Mouse (Mus musculus) liver, embryonic 14.5 days (tissue): ENCODE data around the gene Efhc1. TPM values are rescaled to one million over a fixed set of nuclear protein-coding genes. Genes with fewer than 3 reads are reported as not detected.

Experiments used
- ATAC-seq: fragments of 200-750 bp; cut with Nextera tagmentation; 2 replicates; pipeline ENCODE4 v1.8.0; 2017; ENCODE audit warnings: moderate number of reproducible peaks, mild to moderate bottlenecking, moderate library complexity; ENCODE audit not compliant: insufficient read depth
- DNase-seq, 3 experiments: peaks; one replicate each; pipeline ENCODE4 v3.0.0-alpha.2; 2012 to 2013; ENCODE audit warnings: low read depth in 3 of 3, low spot score in 3 of 3
- H3K27ac ChIP-seq: fragments of 300-500 bp; sonication (generic); 2 replicates; pipeline ENCODE4 v1.5.1; 2014; ENCODE audit warnings: moderate library complexity, mild to moderate bottlenecking, control low read depth, inconsistent platforms
- H3K27me3 ChIP-seq: fragments of 300-500 bp; sonication (generic); 2 replicates; pipeline ENCODE4 v1.6.1; 2014; ENCODE audit warnings: mild to moderate bottlenecking, low read length, moderate library complexity; ENCODE audit not compliant: control insufficient read depth, insufficient read depth
- H3K36me3 ChIP-seq: fragments of 300-500 bp; sonication (generic); replicated peaks from 2 replicates; pipeline ENCODE4 v1.6.1; 2014; ENCODE audit warnings: low read depth; ENCODE audit not compliant: control insufficient read depth, insufficient read depth
- H3K4me1 ChIP-seq, 2 experiments: fragments of 200-500 bp in 1 of 2; fragments of 300-500 bp in 1 of 2; sonication (generic) in 1 of 2; replicated peaks; 2 replicates each; pipeline ENCODE4 v1.6.1; 2012 to 2014; ENCODE audit warnings: antibody characterized with exemption in 1 of 2, inconsistent platforms in 1 of 2, low read length in 1 of 2; ENCODE audit not compliant: control insufficient read depth in 2 of 2, insufficient read depth in 2 of 2
- H3K4me2 ChIP-seq: fragments of 300-500 bp; sonication (generic); 2 replicates; pipeline ENCODE4 v1.6.1; 2014; ENCODE audit warnings: low read depth, mild to moderate bottlenecking, control low read depth, moderate library complexity
- H3K4me3 ChIP-seq, 2 experiments: fragments of 200-500 bp in 1 of 2; fragments of 300-500 bp in 1 of 2; sonication (generic) in 1 of 2; 2 replicates each; pipeline ENCODE4 v1.5.1; 2012 to 2014; ENCODE audit warnings: low read depth in 2 of 2, low read length in 2 of 2, mild to moderate bottlenecking in 2 of 2, control low read depth in 1 of 2, inconsistent platforms in 1 of 2, moderate library complexity in 1 of 2; ENCODE audit not compliant: insufficient read depth in 1 of 2
- H3K9ac ChIP-seq: fragments of 300-500 bp; sonication (generic); replicated peaks from 2 replicates; pipeline ENCODE4 v1.6.1; 2014; ENCODE audit warnings: mild to moderate bottlenecking, control low read depth, moderate library complexity
- H3K9me3 ChIP-seq: fragments of 300-500 bp; sonication (generic); 2 replicates; pipeline ENCODE4 v1.6.1; 2016; ENCODE audit warnings: low read length, mixed read lengths; ENCODE audit not compliant: control insufficient read depth
- CTCF ChIP-seq: IDR thresholded peaks from 2 replicates; pipeline ENCODE4 v1.5.1; 2016; ENCODE audit warnings: antibody characterized with exemption, low read depth, control low read depth
- EP300 ChIP-seq: IDR thresholded peaks from 2 replicates; pipeline ENCODE4 v1.6.1; 2016; ENCODE audit warnings: antibody characterized with exemption, low read depth
- WGBS: fragments of 180-500 bp; shearing (Covaris S2); extraction: QIAGEN DNeasy Blood & Tissue Kit; methylation state at CpG from one replicate; pipeline ENCODE4 v1.1.7; 2014; ENCODE audit not compliant: insufficient replicate concordance; 5-methylcytosine and 5-hydroxymethylcytosine counted together
- polyA plus RNA-seq, 2 experiments: library from polyadenylated mRNA; depleted of rRNA in 1 of 2; stranded (reverse) in 1 of 2; unstranded in 1 of 2; fragments of >200 nt; fragmentation: Nextera tagmentation in 1 of 2; extraction: Ambion mirVana in 1 of 2; gene quantifications; 2 replicates each; pipeline versions ENCODE4 v1.2.1 to v1.2.3; 2012 to 2014

Gene Efhc1
- polyA plus RNA-seq (2012; rRNA removed) (0.21 and 1.1 TPM in 2 replicates), polyA plus RNA-seq (2014; fragmentation: Nextera tagmentation; extraction: Ambion mirVana) (0.32 and 0.53 TPM in 2 replicates)

DNA sequence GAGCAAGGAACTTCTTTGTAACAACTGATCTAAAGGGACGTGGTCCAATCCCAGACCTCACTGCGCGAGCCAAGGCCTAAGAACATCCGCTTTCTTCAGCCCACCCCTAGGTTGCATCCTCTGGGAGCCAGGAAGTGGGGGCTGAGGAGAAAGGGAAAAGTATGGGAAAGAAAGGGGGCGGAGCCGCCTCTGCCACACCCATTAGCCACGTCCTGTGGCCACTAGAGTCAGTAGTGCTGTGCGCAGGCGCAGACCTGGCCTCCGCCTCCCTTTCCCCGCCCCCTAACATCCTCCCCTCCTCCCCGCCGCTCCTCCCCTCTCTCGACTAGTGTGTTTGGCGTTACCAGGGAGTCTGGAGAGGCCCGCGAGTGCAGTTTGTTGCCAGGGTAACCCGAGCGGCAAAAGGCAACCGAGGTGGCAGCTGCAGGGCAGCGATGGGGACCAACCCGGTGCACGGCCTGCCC is at the start of gene Efhc1:
Gene Efhc1, plus strand, starts transcription at position 327 of the 464 bp plus-strand sequence.
- DNase-seq (peak; percentile 64 to 73 (median 66)), ATAC-seq (peak; percentile 94)
- Histone ChIP-seq H3K27me3 (no peaks in the 10 kb centered on the region), H3K4me2 (peak within 1 kb of the TSS; percentile 69), H3K27ac (no peak within 1 kb of the TSS), H3K4me3 (peak within 1 kb of the TSS; percentile 55 to 65), H3K36me3 (no peaks in the 10 kb centered on the region), H3K9me3 (no peaks in the 10 kb centered on the region), H3K9ac (peak within 1 kb of the TSS; percentile 35; the same call in 1 of the 2 replicates), H3K4me1 (peaks cover 0 to 5% of the 10 kb centered on the region in 2 experiments; a peak in 3 of 4 replicates)
- TF ChIP-seq CTCF (no peak), EP300 (no peak)
- WGBS: 2% methylated on average over 18 of the region's 23 CpGs

DNA sequence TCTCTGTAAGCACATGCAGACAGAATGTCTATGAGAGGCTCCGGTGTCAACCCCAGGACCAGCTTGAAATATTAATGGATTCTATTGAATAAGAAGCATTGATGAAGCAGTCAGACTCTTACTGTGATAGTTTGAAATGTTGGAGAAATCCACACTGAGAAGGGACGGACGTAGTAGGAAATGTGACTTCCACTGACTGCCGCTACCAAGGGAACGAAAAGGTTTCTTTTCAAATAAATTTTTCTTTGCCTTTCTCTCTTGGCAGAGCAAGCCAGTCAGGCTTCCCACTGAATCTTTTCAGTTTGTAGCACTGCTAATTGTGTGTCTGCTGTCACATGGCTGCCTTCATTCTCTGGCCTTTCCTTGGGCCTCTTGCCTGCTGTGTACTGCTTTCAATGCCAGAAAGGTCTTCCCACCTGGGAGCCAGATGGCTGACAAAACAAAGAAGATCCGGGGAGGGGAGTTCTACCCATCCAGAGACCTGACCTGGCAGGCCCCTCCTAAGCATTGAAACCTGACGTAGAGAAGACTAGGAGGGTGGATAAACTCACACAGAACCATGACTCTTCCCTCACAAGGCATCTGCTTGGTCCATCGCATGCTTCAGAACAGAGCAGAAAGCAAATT is 45.8 kb upstream of the Efhc1 start:
- Histone ChIP-seq H3K36me3 (no peaks in the 10 kb centered on the region), H3K4me2 (no peak overlapping the region), H3K4me1 (no peaks in the 10 kb centered on the region; a peak in 1 of 4 replicates), H3K4me3 (no peak overlapping the region), H3K27me3 (no peaks in the 10 kb centered on the region), H3K27ac (no peak overlapping the region), H3K9me3 (no peaks in the 10 kb centered on the region), H3K9ac (no peak overlapping the region)
- ATAC-seq (no peak), DNase-seq (no peak)
- 72% methylated on average over 8 of the region's 8 CpGs for WGBS
- TF ChIP-seq EP300 (no peak), CTCF (no peak)

DNA sequence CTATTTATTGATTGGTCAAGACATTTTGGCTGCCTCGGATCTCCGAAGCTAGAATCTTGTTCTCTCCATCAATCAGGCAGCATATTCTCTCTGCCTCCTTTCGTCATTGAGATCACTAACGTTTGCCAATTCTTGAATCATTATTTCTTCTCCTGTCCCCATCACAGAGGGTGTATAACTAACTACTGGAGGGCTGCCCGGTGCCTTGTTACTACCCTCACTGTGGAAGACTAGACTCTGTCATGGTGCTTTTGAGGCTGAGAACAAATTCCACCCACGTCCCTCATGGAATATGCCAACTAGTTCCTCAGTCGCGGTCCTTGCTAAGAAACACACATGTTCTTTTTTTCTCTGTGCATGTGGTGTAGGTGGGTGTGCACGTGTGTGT is 45.3 kb upstream of the Efhc1 start:
- TF ChIP-seq CTCF (no peak), EP300 (no peak)
- Histone ChIP-seq H3K4me1 (no peaks in the 10 kb centered on the region; a peak in 1 of 4 replicates), H3K9ac (no peak overlapping the region)

DNA sequence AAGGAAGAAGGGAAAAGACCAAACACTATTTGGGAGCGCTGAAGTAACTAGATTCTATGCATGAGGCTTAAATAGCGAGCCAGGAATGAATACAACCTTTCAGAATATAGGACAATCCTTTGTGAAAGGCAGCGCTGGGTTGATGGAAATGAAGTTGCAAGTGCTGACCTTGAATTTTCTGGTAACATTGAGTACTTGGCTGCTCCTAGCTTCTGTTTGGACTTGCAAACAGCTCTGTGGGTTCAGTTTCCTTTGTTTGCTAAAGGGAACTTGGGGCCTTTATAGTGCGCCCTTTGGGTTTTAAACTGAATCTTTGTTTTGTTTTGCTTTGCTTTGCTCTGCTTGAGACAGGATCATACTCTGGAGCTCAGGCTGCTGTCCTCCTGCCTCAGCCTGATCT is 42.9 kb upstream of the Efhc1 start:
- no peaks in the 10 kb centered on the region for H3K9me3 ChIP-seq
- ATAC-seq (no peak), DNase-seq (no peak)
- no peaks in the 10 kb centered on the region; a peak in 1 of 4 replicates for H3K4me1 ChIP-seq
- H3K27ac ChIP-seq: no peak overlapping the region
- H3K4me3 ChIP-seq: no peak overlapping the region
- H3K4me2 ChIP-seq: no peak overlapping the region
- H3K9ac ChIP-seq: no peak overlapping the region
- WGBS: 50% methylated on average over 4 of the region's 4 CpGs
- no peaks in the 10 kb centered on the region for H3K36me3 ChIP-seq
- no peaks in the 10 kb centered on the region for H3K27me3 ChIP-seq
- TF ChIP-seq CTCF (no peak), EP300 (no peak)

More for the DNA sequence above, 45.3 kb upstream of the Efhc1 start:
- 76% methylated on average over 9 of the region's 9 CpGs for WGBS
- Histone ChIP-seq H3K4me2 (no peak overlapping the region), H3K27ac (no peak overlapping the region), H3K27me3 (no peaks in the 10 kb centered on the region), H3K9me3 (no peaks in the 10 kb centered on the region), H3K4me3 (no peak overlapping the region), H3K36me3 (no peaks in the 10 kb centered on the region)
- ATAC-seq: no peak
- DNase-seq: no peak

DNA sequence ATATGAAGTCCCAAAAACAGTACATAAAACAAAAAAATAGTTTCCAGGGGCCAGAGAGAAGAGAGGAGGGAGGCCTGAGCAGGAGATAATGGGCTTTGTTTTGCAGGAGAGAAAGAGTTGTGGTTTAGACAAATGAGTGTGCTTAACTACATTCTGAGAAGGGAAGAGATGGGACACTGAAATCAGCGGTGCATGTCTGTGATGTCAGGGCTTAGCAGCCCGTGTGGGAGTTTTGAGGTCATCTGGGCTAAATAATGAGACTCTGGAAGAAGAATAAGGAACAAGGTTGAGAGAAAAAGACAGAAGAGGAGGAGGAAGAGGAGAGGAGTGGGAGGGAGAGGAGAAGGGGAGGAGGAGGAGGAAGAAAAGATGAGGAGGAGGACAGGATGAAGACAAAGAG is 39.3 kb upstream of the Efhc1 start:
- H3K4me3 ChIP-seq: no peak overlapping the region
- no peak overlapping the region for H3K4me2 ChIP-seq
- no peak overlapping the region for H3K9ac ChIP-seq
- no peaks in the 10 kb centered on the region for H3K9me3 ChIP-seq
- DNase-seq (no peak), ATAC-seq (no peak)
- 10% methylated on average over 2 of the region's 2 CpGs for WGBS
- H3K27me3 ChIP-seq: no peaks in the 10 kb centered on the region
- TF ChIP-seq CTCF (no peak), EP300 (no peak)
- no peaks in the 10 kb centered on the region for H3K4me1 ChIP-seq
- H3K36me3 ChIP-seq: no peaks in the 10 kb centered on the region
- no peak overlapping the region for H3K27ac ChIP-seq
